Mouse (Mus musculus) retina, postnatal 1 day (tissue): ENCODE results near the gene Vgll3.
A peak's percentile ranks its signal among the peaks of the same experiment; 100 is the strongest.

Experiments used
- DNase-seq: peaks from one replicate; pipeline ENCODE4 v3.0.0-alpha.2; 2012

Vgll3 gene

DNA sequence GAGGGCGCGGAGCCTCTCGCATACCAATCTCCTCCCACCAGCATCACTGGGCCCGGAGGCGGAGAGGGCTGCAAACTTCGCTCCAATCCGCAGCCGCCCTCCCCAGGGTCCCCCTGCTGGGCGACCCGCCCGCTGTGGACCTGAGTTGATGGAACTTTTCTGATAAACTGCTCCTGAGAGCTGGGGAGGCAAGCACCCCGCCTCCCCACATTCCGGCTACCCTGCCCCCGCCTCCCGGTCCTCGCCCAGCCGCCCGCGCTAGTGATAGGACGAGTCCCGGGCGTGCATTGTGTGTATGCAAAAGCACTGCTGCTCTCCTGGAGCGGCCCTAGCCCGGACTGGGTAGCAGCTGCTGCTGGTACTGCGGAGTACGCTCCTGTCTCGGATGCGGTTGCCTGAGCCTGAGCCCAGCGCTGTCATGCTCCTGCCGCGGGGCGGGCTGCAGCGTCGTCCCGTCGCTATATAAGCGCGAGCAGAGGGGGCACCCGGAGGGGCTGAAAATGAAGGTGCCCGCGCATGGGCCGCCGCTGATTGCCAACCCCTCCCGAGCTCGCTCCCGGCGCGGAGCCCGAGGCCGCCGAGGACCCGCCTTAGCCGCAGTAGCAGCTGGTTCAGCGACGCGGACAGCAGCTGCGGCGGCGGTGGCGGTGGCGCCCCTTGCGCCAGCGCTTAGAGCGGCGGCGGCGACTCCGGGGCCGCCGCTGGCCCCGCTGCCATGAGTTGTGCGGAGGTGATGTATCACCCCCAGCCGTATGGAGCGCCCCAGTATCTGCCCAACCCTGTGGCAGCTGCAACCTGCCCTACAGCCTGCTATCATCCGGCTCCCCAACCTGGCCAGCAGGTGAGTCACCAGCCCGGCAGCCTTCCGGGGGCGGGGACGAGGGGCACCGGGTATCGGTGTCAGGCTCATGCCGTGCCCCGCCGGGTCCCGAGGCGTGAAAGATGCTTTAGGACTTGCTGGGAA is at the start of gene Vgll3:
TSS of gene Vgll3 (plus strand) at position 340 of the 964 bp plus-strand sequence.
- peak; percentile 88 for DNase-seq

DNA sequence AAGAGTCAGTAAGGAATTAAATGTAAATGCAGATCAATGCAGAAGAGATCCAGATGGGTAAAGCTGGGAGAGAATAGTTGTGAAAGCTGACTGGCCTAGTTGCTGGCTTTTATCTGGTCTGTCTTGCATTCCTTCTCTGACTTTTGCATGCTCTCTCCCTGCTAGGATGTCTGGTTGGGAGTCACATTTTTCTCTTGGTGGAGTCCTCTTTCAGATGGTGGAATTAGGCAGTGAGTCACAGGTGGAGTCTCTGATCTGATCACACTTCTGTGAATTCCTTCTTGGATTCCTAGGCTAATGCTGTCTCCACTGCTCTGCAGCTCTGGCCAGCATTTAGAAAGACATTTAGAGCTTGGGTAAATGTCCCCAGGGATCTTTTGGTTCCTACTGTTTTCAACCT is 49.1 kb upstream of the Vgll3 start:
- DNase-seq = no peak

DNA sequence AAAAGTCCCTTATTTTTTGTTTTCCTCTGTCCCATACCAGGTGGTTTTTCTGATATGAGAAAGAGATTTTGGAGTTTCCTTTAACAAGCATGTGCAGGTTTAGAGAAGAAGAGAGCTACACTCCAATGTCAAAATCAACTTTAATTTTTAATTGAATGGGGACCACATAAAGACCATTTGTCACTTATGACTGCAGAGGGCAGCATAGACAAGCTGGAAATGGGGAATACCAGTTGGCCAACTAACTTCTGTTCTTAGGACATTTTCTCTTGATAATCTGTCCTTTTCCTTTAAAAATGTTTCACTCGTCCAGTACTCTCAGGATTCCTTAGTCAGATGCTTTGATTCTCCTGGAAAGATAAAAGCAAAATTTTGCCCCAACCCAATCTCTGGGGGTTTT is 29.1 kb upstream of the Vgll3 start:
- no peak for DNase-seq

DNA sequence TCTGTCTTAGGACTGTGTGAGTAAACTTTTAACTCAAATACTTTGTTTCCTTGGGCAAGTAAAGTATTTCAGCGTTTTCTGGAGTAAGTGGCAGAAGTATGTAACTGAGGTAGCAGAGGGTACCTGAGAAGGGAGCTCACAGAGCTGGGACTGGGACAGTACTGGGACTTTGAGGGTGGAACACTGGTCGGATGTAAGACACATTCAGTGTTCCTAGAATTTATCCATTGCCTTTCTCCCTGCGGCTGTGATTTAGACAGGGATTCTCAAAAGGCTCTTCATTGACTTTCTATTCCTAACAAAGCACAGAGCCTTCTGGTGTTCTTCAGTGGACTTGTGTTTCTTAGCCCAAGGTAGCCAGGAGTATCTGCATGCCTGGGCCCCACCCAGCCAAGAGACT is 1.0 kb downstream of the Vgll3 start:
- DNase-seq = no peak

DNA sequence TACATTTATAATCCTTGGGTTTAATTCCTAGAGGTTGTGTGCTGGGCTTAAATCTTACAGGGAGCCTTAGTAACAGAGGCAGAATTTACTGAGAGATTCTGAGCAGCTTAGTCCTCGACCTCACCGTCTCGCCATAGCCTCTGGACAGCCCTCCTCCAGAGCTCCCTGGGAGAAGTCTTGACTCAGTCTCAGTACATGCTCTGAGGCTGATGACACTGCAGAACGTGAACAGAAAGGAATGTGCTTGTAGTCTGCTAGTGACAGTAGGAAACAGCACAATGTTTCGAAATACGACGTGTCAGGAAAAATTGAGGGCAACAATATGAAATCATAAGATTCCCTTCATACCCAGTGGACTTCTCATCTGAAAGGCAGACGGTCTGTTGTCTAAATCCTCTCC is 3.7 kb downstream of the Vgll3 start:
- DNase-seq = no peak

DNA sequence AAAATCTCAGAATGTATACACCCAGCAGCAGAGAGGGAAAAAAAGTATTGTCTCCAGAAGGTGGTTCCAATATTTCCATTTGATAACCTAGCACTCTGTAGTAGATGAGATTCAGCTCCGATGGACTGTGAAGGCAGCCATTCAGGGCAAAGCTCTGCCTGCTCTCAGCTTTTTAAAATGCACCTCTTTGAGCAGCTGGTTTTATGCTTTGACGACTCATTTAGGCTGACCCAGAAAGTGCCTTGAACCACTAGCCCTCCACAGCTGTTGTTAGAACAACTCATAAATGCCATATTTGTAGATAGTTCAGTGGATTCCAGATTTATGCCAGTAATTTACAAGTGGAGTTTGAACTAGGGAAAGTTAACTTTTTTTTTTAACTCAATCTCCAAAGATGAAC is 5.7 kb downstream of the Vgll3 start:
- no peak for DNase-seq

DNA sequence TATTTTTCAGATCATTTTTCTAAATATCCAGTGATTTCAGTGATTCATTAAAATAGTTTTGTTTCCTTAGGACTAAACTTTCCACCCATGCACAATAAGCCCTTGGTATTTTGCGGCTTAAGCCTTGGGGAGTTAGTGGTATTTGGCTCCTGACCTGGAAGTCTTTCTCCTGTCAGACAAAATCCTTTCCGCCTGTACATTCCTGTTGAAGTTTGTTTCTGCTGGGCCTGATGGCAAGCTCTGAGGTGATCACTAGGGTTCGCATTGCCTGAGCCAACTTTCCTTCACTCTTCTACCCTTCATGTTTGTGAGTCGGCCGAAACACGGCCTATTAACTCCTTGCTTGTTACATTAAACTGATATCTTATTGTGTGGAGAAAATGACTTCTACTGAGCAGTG is 8.7 kb downstream of the Vgll3 start:
- no peak for DNase-seq

DNA sequence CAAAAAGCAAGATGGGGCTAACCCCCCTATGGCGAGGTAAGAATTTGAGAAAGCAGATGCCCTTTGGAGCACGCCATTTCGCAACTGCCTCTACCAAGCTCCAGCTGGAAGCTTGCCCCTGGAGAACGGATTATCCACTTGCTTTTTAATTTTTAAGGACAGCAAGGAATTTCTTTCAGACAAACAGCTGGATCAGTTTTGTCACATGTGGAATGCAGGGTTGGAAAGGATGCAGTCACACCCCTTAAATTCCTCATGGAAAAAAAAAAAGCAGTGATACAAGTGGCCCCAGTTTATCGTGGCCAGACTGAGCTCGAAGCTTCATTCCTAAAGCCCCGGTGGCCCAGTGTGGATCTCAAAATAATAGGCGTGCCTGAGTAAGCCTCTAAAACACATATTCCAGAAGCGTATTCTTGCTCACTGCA is 13.1 kb downstream of the Vgll3 start:
- DNase-seq = no peak

DNA sequence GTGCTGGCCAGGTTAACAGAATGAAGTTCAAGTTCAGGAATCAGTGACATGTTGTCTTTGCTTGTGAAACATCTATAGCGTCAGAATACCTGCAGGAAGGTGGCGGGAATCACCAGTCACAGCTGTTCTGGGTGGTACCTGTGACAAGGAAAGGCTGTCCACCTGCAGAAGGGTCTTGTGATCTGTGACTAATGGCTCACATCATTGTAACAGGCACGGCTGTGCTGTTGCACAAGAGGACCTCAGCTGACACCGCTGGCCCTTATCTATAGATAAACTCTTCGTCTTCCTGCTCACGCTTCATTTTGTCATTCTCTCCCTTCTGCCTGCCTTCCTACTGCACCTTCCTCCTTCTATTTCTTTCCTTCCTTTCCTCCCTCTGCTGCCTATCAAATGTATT is 14.0 kb downstream of the Vgll3 start:
- no peak for DNase-seq

DNA sequence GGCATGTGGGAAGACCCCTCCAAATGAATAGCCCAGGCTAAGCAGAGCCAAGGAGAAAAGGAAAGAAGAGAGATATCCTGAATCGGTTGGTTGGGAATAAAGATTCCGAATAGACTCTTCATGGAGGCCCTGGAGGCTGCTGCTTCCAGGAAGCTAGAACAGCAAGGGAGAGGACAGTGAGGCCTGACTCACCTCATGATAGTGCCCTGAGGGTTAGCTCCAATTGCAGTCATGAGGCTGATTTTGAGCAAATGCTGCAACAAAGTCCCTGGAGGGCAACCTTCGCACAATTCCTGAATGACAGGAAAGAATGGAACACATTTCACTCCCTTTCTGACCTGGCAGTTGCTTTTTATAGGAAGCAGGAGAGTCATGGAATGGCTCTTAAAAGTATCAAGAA is 19.7 kb downstream of the Vgll3 start:
- DNase-seq = no peak

DNA sequence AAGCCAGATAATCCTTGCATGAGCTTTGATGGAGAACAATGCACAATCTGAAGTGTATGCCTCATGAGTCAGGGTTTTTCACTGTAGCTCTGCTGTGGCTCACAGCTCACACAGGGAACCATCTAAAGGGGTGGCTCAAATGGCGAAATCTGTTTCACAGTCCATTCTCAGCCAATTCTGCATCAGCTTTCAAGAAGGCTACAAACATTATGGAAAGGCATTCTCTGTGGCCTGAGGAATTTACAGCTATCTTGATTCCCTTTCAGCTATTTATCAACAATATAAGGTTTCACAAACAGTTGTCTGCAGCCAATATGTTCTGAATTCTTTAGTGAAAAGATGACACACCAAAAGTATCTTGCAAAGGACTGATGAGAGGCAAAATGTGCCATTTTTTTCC is 35.1 kb downstream of the Vgll3 start:
- no peak for DNase-seq

DNA sequence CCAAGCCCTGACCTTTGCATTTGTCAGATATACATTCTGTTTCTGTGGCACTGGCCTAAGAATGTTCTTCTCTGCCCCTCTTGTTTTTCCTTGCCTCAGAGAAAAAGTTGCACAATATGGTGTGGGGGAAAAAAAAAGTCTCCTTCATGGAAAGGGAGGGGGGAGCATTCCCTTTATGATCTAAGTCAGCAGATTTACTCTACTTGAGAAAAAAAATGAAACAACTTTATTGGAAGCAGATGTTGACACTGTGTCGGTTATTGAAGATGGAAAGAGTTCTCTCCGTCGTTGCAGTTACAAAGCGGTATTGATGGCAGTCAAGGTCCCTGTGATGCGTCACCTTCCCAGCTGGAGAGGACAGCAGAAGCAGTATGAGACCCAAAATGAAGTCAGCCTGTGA is 49.4 kb downstream of the Vgll3 start:
- DNase-seq = no peak

DNA sequence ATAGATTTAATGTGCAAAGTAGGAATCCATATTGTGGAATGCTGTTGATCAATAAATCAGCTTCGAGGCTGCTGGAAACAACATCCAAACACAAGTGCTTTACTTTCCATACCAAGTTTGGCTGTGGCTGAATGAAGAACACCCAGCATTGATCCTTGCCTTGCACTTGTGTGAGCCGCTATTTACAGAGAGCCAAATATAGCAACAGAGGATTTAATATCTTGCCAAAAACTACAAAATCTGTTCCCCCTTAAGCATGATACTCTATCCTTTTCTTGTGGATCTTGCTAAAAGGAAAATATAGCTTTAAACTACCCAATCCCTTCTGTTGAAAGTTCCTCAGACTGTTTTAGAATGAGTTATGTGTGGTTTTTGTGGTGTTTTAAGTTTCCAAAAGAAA is 52.9 kb downstream of the Vgll3 start:
- no peak for DNase-seq

DNA sequence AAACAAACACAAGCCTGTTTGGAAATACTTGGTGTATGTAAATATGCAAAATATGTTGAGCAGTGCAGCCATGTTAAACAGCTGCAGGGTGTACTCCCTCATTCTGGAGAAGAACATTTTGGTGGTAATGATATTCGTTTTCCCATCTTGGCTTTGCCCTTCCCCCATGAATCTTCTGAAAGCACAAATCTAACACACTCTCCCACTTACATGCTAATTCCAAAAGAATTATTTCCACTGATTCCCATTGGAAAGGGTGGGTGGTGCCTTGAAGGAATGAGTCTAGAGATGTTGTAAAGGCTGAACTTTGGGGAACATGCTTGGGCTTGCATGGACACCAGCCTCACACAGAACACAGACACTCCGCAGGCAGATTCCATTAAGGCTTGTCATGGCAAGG is 53.9 kb downstream of the Vgll3 start:
- no peak for DNase-seq

DNA sequence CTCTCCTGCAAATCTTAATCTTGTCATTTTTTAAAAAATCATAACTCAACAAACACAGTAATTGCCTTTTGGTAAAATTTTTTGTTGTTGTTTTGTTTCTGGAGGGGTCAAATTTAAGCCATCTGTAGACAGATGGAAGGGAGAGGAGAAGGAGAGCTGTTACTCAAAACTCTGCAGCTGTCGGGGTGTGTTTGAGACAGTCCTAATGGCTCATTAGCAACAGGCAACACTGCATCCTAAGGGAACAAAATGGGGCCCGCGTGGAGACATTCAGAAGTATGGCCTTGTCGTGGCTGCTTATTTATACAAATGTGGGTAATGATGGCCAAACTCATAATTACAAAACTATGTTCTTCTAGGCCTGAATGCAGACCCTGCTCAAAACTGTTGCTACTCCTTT is 73.9 kb downstream of the Vgll3 start:
- DNase-seq = no peak
